Mouse (Mus musculus): ENCODE data around the gene Scly.

Gene Scly

GRCm38 (mm10) chr1:91297799-91298744 is at the start of gene Scly:
TSS of gene Scly (plus strand) at chr1:91298338.
- peak; percentile 94 for DNase-seq (ENCODE audit: low spot score)

- DNase-seq (ENCODE audit: low spot score): no peak
Observed at GRCm38 (mm10) chr1:91248970-91249369, 49.2 kb upstream of the Scly start.

- DNase-seq (ENCODE audit: low spot score): peak; percentile 99
Observed at GRCm38 (mm10) chr1:91249564-91250414, 48.3 kb upstream of the Scly start, which contains the start of gene Ube2f. TSS of gene Ube2f (plus strand) at chr1:91250304.

- no peak for DNase-seq (ENCODE audit: low spot score)
Observed at GRCm38 (mm10) chr1:91250415-91251147, 47.6 kb upstream of the Scly start.

GRCm38 (mm10) chr1:91251148-91251650 is 46.9 kb upstream of the Scly start:
- DNase-seq (ENCODE audit: low spot score): no peak

- DNase-seq (ENCODE audit: low spot score): peak; percentile 44
Observed at GRCm38 (mm10) chr1:91251927-91252326, 46.2 kb upstream of the Scly start.

- DNase-seq (ENCODE audit: low spot score): no peak
Observed at GRCm38 (mm10) chr1:91257918-91258317, 40.2 kb upstream of the Scly start.

- no peak for DNase-seq (ENCODE audit: low spot score)
Observed at GRCm38 (mm10) chr1:91259794-91260193, 38.3 kb upstream of the Scly start.

- DNase-seq (ENCODE audit: low spot score): no peak
Observed at GRCm38 (mm10) chr1:91262508-91262907, 35.6 kb upstream of the Scly start.

- DNase-seq (ENCODE audit: low spot score): no peak
Observed at GRCm38 (mm10) chr1:91272260-91272659, 25.9 kb upstream of the Scly start.

- no peak for DNase-seq (ENCODE audit: low spot score)
Observed at GRCm38 (mm10) chr1:91276581-91276980, 21.6 kb upstream of the Scly start.

- no peak for DNase-seq (ENCODE audit: low spot score)
Observed at GRCm38 (mm10) chr1:91277480-91277879, 20.7 kb upstream of the Scly start.

GRCm38 (mm10) chr1:91278410-91279119 is 19.6 kb upstream of the Scly start:
- no peak for DNase-seq (ENCODE audit: low spot score)

- no peak for DNase-seq (ENCODE audit: low spot score)
Observed at GRCm38 (mm10) chr1:91279126-91279525, 19.0 kb upstream of the Scly start.

- DNase-seq (ENCODE audit: low spot score): no peak
Observed at GRCm38 (mm10) chr1:91282582-91282981, 15.6 kb upstream of the Scly start.

GRCm38 (mm10) chr1:91289375-91289774 is 8.8 kb upstream of the Scly start:
- DNase-seq (ENCODE audit: low spot score): no peak

GRCm38 (mm10) chr1:91292101-91292825 is 5.9 kb upstream of the Scly start:
- no peak for DNase-seq (ENCODE audit: low spot score)

- DNase-seq (ENCODE audit: low spot score): no peak
Observed at GRCm38 (mm10) chr1:91295544-91295943, 2.6 kb upstream of the Scly start.

GRCm38 (mm10) chr1:91299026-91299706 is 1.0 kb downstream of the Scly start:
- DNase-seq (ENCODE audit: low spot score): no peak

All from embryo, embryonic 10 days (tissue).